Comparison of ENCODE assay signal across 14 mouse cellular contexts in the genomic region with DNA sequence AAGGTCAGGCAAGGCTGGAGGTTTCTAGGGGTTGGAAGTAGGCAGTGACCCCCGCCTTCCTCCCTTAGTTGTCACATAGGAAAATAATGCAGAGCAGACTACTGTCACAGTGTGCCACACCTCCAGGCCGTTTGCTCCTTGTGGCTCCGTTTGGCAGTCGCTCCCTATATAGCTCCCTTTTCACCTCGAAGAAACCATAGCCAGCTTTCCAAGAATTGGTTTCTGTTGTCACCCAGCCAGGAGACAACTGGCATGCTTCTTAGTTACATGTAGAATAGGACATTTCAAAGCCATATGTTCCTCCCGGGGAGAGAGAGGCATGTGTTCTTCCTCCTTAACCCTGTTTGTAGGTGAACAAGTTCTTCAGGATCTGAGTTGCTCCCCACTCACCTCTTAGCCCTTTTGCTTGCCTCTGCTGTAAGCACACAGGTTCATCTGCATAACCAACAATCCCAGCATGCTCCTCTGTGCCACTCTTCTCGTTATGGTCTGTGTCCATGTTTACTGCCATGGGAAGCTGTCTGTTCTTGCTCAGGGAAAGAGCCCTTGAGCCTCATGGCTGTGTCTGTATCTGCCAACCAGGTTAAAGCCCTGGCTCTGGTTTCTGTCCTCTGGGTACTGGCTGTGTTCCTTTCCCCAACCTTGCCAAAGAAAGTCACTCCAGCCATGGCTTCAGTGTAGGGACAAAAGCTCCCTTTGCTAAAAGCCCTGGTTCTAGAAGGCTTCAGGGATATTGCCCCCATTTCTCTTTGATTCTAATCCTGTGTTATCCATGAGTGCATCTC.
DNase-seq lines count a peak whose midpoint lies in the region; ATAC-seq and TF ChIP-seq lines count a peak whose summit lies in the region.
"Had no signal": no experiment of that assay in that cellular context is flagged by ENCODE, and none has a peak within 500 bp of the region (broad histone marks: within the 10 kb centered on the region; RNA-seq: fewer than 3 reads in every experiment).

No protein-coding gene starts in this region.

- no peak overlapping the region for H3K9ac ChIP-seq in forebrain, postnatal 0 days
- no peak overlapping the region for H3K9ac ChIP-seq in forebrain, embryonic 13.5 days
- H3K9ac ChIP-seq in hindbrain, postnatal 0 days (replicated peaks; ENCODE audit: low read length), result no peak overlapping the region
- no peak overlapping the region for H3K9ac ChIP-seq in hindbrain, embryonic 14.5 days

- peak; percentile 27 for DNase-seq in forebrain, postnatal 0 days
- DNase-seq in hindbrain, postnatal 0 days (ENCODE audit: low spot score), result peak; percentile 46
- no peak for DNase-seq in hindbrain, embryonic 14.5 days (ENCODE audit: low spot score)
- DNase-seq in fat pad, adult 2 months (ENCODE audit: extremely low read depth, low read depth, low spot score), result peak; percentile 84
- no peak for DNase-seq in heart, embryonic 10.5 days (ENCODE audit: low spot score)
- DNase-seq in kidney, adult 8-10 months, result no peak
- DNase-seq: kidney, adult 11 months; kidney, postnatal 4 days; spleen, adult 18-20 months had no signal

- H3K27me3 ChIP-seq in forebrain, postnatal 0 days (ENCODE audit: insufficient read depth, low read length), result no peaks in the 10 kb centered on the region
- no peaks in the 10 kb centered on the region for H3K27me3 ChIP-seq in forebrain, embryonic 13.5 days
- no peaks in the 10 kb centered on the region for H3K27me3 ChIP-seq in hindbrain, postnatal 0 days (ENCODE audit: insufficient read depth, low read length)
- no peaks in the 10 kb centered on the region for H3K27me3 ChIP-seq in hindbrain, embryonic 14.5 days (ENCODE audit: control insufficient read depth, insufficient read depth, low read length)
- H3K27me3 ChIP-seq in heart, embryonic 10.5 days (ENCODE audit: insufficient read depth, poor library complexity, severe bottlenecking), result no peaks in the 10 kb centered on the region
- H3K27me3 ChIP-seq: CH12.LX had no signal

- no peak for TF ChIP-seq CTCF in forebrain, postnatal 0 days (IDR thresholded peaks at IDR 0.05; ENCODE audit: low read depth)
- no peak for TF ChIP-seq CTCF in hindbrain, postnatal 0 days (IDR thresholded peaks at IDR 0.05; ENCODE audit: low read depth)

- WGBS in forebrain, postnatal 0 days, result 46% methylated on average over 7 of the region's 7 CpGs
- WGBS in forebrain, embryonic 13.5 days, result 62% methylated on average over 7 of the region's 7 CpGs
- WGBS in hindbrain, postnatal 0 days, result 42% methylated on average over 7 of the region's 7 CpGs
- WGBS in hindbrain, embryonic 14.5 days, result 60% methylated on average over 7 of the region's 7 CpGs
- WGBS in heart, embryonic 10.5 days, result 63% methylated on average over 7 of the region's 7 CpGs

- H3K27ac ChIP-seq in forebrain, postnatal 0 days (ENCODE audit: low read depth, low read length), result no peak overlapping the region
- no peak overlapping the region for H3K27ac ChIP-seq in forebrain, embryonic 13.5 days
- H3K27ac ChIP-seq in hindbrain, postnatal 0 days, result peak overlapping the region; percentile 29; the same call in 1 of the 2 replicates
- no peak overlapping the region for H3K27ac ChIP-seq in hindbrain, embryonic 14.5 days
- H3K27ac ChIP-seq in heart, embryonic 10.5 days, result peak overlapping the region; percentile 36; the same call in 1 of the 2 replicates
- H3K27ac ChIP-seq: hindbrain, embryonic 10.5 days had no signal

- H3K4me1 ChIP-seq in forebrain, postnatal 0 days (ENCODE audit: insufficient read depth), result no peaks in the 10 kb centered on the region
- H3K4me1 ChIP-seq in forebrain, embryonic 13.5 days, result peaks cover 17% of the 10 kb centered on the region
- peaks cover 14% of the 10 kb centered on the region; the same call in 1 of the 2 replicates for H3K4me1 ChIP-seq in hindbrain, postnatal 0 days (ENCODE audit: insufficient read depth, low read length)
- H3K4me1 ChIP-seq in hindbrain, embryonic 14.5 days (replicated peaks; ENCODE audit: control insufficient read depth, insufficient read depth, low read length), result no peaks in the 10 kb centered on the region
- peaks cover 49% of the 10 kb centered on the region for H3K4me1 ChIP-seq in heart, embryonic 10.5 days

- no peak overlapping the region for H3K4me3 ChIP-seq in forebrain, postnatal 0 days (ENCODE audit: low read depth, low read length)
- H3K4me3 ChIP-seq in forebrain, embryonic 13.5 days, result no peak overlapping the region
- no peak overlapping the region for H3K4me3 ChIP-seq in hindbrain, postnatal 0 days (ENCODE audit: low read length)
- H3K4me3 ChIP-seq in hindbrain, embryonic 14.5 days (replicated peaks; ENCODE audit: low read length), result no peak overlapping the region
- no peak overlapping the region for H3K4me3 ChIP-seq in heart, embryonic 10.5 days
- H3K4me3 ChIP-seq: hindbrain, embryonic 10.5 days had no signal

- no peaks in the 10 kb centered on the region for H3K36me3 ChIP-seq in forebrain, postnatal 0 days (ENCODE audit: insufficient read depth)
- no peaks in the 10 kb centered on the region for H3K36me3 ChIP-seq in forebrain, embryonic 13.5 days (ENCODE audit: poor library complexity, severe bottlenecking)
- no peaks in the 10 kb centered on the region for H3K36me3 ChIP-seq in hindbrain, postnatal 0 days (ENCODE audit: insufficient read depth, low read length)
- H3K36me3 ChIP-seq in hindbrain, embryonic 14.5 days (replicated peaks; ENCODE audit: control insufficient read depth, insufficient read depth), result no peaks in the 10 kb centered on the region
- H3K36me3 ChIP-seq in heart, embryonic 10.5 days, result no peaks in the 10 kb centered on the region
- H3K36me3 ChIP-seq: hindbrain, embryonic 10.5 days had no signal

- H3K9me3 ChIP-seq in forebrain, postnatal 0 days (ENCODE audit: low read length), result no peaks in the 10 kb centered on the region
- no peaks in the 10 kb centered on the region for H3K9me3 ChIP-seq in forebrain, embryonic 13.5 days (replicated peaks)
- no peaks in the 10 kb centered on the region for H3K9me3 ChIP-seq in hindbrain, postnatal 0 days (ENCODE audit: low read length)
- no peaks in the 10 kb centered on the region for H3K9me3 ChIP-seq in hindbrain, embryonic 14.5 days (ENCODE audit: control insufficient read depth, low read length)
- H3K9me3 ChIP-seq in heart, embryonic 10.5 days, result no peaks in the 10 kb centered on the region
- H3K9me3 ChIP-seq: hindbrain, embryonic 10.5 days had no signal

- peak; percentile 18; the same call in 1 of the 2 replicates for ATAC-seq in forebrain, postnatal 0 days
- ATAC-seq in forebrain, embryonic 13.5 days, result no peak
- peak; percentile 47; the same call in 1 of the 2 replicates for ATAC-seq in hindbrain, postnatal 0 days
- no peak for ATAC-seq in hindbrain, embryonic 14.5 days (ENCODE audit: low FRiP score)
- ATAC-seq: lung, postnatal 0 days had no signal

- no peak overlapping the region for H3K4me2 ChIP-seq in forebrain, postnatal 0 days (ENCODE audit: low read depth)
- H3K4me2 ChIP-seq in forebrain, embryonic 13.5 days, result no peak overlapping the region
- H3K4me2 ChIP-seq in hindbrain, postnatal 0 days (ENCODE audit: low read depth, low read length), result no peak overlapping the region
- no peak overlapping the region for H3K4me2 ChIP-seq in hindbrain, embryonic 14.5 days (replicated peaks)
- H3K4me2 ChIP-seq: liver, embryonic 11.5 days had no signal

Comparison
In these comparisons a context has a peak if more than half of its experiments do, and no peak if none do; other contexts are left out.
1. ATAC-seq: peak in forebrain, postnatal 0 days (single experiment) and hindbrain, postnatal 0 days (single experiment); none in forebrain, embryonic 13.5 days (single experiment) and hindbrain, embryonic 14.5 days (single experiment).
2. DNase-seq: peak in forebrain, postnatal 0 days (single experiment), hindbrain, postnatal 0 days (single experiment) and fat pad, adult 2 months (single experiment); none in hindbrain, embryonic 14.5 days (single experiment), heart, embryonic 10.5 days (single experiment) and kidney, adult 8-10 months (0 of 2).
3. H3K27ac ChIP-seq: peak in hindbrain, postnatal 0 days (single experiment) and heart, embryonic 10.5 days (single experiment); none in forebrain, postnatal 0 days (single experiment), forebrain, embryonic 13.5 days (single experiment) and hindbrain, embryonic 14.5 days (single experiment).